Mouse (Mus musculus) left cerebral cortex, adult 8-10 months (tissue): Measurements from ENCODE around the gene Cnnm3. TPM values are rescaled to one million over a fixed set of nuclear protein-coding genes. Genes with fewer than 3 reads are reported as not detected.

Experiments used
- DNase-seq, 2 experiments: peaks; one replicate each; pipeline ENCODE4 v3.0.0; 2022; ENCODE audit warnings: low spot score in 2 of 2
- total RNA-seq, 4 experiments: library from RNA; stranded (reverse); gene quantifications; 2 replicates each; pipeline ENCODE4 v1.2.4; 2022

Gene Cnnm3
- total RNA-seq, 4 experiments from 2014 or later = 31.8 to 38.3 (median 33.4) TPM

DNA sequence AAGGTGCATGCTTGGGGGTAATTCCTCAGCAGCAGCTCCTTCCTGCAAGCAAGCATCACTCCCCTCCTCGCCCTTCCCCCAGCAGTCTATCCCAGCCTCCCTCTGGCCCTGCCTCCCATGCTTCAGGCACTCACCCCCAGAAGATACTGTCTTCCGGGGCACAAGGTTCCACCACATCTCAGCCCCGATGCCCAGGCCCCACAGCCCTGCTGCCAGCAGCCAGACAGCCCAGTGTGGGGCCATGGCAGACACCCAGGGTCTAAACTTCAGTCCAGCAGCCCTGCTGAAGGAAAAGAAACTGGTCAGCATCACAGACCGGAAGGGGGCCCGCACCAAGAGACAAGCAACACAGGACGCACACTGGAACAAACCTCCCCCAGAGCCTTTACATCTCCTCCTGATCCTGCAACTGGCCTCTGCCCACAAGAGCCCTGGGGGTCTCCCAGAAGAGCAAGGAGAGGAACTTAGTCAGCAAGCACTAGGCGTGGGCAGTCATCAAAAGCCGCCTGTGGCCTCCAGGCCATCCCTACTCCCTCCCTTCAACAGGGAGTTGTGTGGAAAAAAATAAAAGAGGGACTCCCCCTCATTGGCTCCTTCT, 44.2 kb downstream of the Cnnm3 start:
- no peak for DNase-seq

GRCm38 (mm10) chr1:36556553-36557456, 45.1 kb downstream of the Cnnm3 start:
- DNase-seq = peak; percentile 77 to 92

DNA sequence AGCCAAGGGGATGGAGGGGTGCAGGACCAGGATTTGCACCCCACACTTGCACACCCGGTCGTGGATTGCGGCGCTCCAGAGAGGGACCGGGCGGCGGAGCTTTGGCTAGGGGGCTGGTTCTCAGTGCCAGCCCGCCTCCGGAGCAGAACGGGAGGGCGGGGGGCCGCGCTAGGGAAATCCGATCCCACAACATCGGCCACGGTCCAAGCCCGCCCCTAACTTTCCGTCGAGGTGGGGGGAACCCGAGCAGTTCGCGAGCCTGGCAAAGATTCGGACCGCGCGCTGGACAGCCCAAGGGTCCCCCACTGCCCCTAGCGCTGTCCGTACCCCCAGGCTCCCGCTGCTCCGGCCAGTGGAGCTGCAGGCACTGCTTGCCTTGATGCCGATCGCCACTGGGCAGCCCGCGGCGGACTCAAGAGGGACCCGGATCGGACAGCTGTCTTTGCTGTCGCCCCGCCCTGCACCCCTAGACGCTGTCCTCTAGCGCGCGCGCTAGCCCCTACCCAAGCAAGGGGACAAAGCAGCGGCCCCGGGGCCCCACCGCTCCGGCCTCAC, 45.9 kb downstream of the Cnnm3 start:
- DNase-seq = peak in 1 of 2 experiments; percentile 67

DNA sequence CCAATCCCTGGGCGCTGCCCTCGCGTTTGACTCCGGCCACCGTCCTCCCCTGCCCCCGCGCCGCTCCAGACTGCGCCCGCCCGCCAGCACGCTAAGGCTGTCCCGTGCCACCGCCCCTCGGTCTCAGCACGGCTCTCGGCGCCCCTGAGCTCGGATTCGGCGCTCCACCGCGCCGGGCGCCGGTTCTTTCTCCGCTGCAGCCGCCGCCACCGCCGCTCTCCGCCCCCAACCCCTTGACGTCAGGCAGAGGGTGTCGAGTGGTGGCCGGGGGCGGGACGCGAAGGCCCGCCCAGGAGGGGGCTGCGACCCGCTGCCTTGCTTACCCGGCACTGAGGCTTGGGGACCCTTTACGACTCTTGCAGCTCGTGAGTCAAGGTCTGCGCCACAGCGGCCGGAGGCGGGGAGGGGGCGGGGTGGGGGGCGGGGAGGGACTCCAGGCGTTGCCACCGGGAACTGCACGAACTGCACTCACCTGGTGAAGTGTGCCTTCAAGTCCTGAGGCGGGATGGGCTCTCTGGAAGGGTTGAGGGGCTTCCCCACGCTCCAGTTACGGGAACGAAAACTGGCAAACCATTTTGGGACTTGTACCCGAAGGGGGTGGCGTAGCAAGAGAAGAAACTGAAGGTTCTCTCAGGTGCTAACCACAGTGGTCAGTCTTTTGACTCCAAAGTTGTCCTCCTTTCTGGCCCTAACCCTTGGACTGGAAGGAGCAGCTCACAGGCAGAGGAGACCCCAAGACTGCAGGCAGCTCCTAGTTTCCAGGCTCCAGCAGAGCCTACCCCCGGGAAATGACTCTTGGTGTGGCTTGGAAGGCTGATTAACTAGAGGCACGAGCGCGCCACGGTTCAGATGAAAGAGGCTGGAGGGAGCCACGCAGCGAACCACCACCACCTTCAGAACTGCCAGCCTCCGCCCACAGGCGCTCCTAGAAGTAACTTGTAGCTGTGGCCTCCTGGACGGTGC, 46.6 kb downstream of the Cnnm3 start, which contains the start of gene Sema4c:
Gene Sema4c, minus strand, starts transcription at position 319 of the 963 bp plus-strand sequence.
- DNase-seq = peak in 1 of 2 experiments; percentile 49

GRCm38 (mm10) chr1:36559256-36559655, 47.6 kb downstream of the Cnnm3 start:
- no peak for DNase-seq

DNA sequence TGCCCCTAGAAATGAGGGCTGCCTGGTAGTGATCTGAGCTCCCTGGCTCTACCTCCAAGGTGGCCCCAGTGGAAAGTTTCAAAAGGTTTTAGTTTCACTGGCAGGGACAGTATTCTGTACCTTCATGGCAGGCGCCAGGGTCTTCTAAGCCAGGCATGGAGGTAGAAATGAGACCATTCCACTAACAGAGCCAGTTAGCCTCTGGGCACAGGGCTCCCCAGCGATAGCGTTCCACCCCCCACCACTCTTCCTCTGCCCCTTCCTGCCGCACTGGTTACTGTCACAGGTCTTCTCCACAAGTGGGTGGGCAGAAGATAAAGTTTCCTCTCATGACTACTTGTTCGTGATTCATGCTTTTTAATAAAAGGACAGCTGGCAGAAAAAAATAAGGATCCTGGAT, 48.2 kb downstream of the Cnnm3 start:
- no peak for DNase-seq

DNA sequence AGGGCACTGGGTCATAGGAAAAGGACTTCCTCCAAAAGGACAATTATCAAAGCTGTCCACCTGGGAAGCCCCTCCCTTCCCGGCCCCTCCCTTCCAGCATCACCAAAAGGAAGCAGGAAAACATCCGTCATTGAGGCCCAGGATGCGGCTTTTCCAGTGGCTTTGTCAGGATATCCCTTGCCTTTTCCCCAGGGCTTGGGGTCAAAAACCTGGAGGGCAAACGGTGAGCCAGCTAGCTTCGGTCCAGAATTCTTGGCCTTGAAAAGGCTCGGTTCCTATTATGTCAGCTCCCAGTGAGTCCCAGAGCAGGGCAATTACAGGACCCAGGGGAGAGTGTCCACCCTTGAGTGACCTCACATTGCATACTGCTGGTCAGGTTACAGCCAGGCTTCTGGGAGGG, 49.2 kb downstream of the Cnnm3 start:
- DNase-seq = no peak

DNA sequence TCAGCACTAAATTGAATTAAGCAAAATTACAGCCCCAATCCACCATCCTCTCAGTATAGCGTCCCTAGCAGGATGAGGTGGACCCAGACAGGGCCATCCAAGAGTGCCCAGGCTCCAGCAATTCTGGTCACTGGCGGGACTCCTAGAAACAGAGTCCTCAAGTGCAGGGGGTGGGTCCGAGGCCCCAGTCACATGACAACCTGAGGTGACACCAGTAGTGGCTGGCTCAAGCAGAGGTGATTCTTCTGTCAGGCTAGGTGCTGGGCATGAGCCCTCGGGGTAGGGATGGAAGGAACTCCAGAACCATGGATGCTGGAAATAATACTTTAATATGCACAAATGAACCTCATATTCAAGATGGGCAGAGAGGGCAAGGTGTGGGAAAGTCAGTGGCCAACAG, 50.7 kb downstream of the Cnnm3 start:
- DNase-seq = no peak

- DNase-seq = no peak
These were observed 51.5 kb downstream of the Cnnm3 start for GRCm38 (mm10) chr1:36563197-36563596.

GRCm38 (mm10) chr1:36563632-36564031, 52.0 kb downstream of the Cnnm3 start:
- no peak for DNase-seq

GRCm38 (mm10) chr1:36564101-36564500, 52.4 kb downstream of the Cnnm3 start:
- DNase-seq = no peak

GRCm38 (mm10) chr1:36566425-36566824, 54.8 kb downstream of the Cnnm3 start:
- DNase-seq = no peak

DNA sequence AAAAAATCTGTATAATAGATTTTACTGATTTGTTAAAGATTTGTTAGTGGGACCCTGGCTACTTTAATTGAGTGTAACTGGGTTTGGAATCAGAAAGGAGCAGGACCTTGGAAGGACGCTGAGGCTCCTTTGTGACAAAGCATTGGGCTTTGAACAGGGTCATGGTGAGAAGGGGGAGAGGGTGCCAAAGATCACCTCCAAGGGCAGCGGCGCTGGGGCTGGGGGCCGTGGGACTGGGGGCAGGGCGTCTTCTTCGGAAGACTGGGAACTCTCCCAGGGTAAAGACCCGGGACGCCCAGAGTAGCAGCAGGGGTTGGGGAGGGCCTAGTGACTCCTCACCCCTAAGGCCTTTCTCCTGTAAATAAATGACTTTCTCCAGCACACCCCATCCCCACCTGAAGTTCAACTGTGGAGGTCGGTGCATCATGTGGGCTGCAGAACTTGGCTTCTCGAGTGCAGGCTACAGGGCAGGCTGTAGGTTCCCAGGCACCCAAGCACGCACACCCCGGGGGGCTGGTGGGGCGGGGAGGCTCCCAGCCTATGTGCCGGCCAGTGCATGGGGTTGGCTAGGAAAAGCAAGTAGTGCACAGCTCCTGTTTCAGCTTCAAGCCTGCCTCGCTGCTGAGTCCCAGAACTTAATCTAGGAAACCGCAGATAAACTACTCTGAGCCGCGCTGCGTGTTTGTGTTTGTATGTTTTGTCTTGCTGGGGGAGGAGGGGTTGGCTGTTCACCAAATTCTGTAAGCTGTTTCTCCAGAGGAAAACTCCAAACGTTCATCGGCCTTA, 56.3 kb downstream of the Cnnm3 start:
- no peak for DNase-seq

GRCm38 (mm10) chr1:36568776-36569175, 57.1 kb downstream of the Cnnm3 start:
- no peak for DNase-seq

GRCm38 (mm10) chr1:36569694-36570276, 58.1 kb downstream of the Cnnm3 start:
- DNase-seq = no peak

DNA sequence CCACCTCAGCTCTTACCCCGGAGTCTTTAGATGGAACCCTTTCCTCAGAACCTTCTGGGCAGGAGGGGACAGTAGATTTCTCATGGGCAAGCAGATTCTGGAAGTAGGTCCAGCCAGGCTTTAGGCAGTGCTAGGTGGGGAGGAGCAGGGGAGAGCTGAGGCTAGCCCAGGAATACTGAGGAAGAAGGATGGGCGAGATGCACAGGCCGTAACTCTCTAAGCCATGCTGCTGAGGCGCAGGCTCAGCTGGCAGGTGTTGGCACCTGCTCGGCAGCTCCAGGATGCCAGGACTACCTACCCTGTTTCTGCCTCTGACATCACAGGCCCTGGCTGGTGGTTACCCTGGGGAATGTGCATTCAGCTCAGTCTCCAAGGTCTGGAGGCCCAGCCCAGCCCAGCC, 58.7 kb downstream of the Cnnm3 start:
- DNase-seq = no peak

- DNase-seq = no peak
These were observed 60.0 kb downstream of the Cnnm3 start for GRCm38 (mm10) chr1:36571627-36572026.

GRCm38 (mm10) chr1:36572140-36572700, 60.6 kb downstream of the Cnnm3 start:
- no peak for DNase-seq

DNA sequence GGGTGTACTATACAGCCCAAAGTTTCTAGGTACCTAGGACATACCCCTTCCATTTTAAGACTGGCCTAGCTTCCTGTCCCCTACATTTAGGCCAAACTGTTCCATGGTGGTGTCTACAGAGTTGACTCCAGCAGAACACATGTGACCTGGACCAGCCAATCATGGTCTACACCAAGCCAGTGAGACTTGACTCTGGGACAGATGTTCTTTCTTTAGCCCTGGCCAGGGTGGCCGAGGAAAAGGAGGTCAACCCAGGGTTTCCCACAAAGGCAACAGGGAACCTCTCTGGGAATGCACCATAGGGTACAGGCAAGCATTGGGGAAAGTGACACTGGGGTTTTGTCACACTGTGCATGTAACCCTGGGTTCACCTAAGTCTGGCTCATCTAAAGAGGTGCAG, 61.0 kb downstream of the Cnnm3 start:
- DNase-seq = no peak

DNA sequence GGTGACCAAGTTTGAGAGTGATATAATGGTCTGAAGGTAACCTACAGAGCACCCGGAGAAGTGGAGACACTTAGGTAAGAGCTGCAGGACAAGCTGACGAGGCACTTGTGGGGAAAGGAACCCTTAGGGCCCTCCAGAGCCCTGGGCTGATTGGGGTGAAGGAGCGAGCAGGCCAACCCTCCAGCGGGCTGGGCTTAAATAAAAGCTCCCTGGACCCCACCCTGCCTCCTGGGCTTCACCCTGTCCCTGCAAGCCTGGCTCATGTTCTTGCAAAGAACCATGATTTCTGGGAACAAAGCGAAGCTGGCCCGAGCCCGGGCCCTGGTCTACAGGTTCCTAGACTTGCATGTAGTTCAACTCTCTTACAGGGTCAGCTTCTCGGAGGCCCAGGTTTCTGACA, 61.9 kb downstream of the Cnnm3 start:
- no peak for DNase-seq
